Comparison of ENCODE assay signal across 8 mouse cellular contexts in genomic region chr4:43499407-43500333, GRCm38 (mm10). TPM values are rescaled to one million over a fixed set of nuclear protein-coding genes. Genes with fewer than 3 reads are reported as not detected.
DNase-seq lines count a peak whose midpoint lies in the region; ATAC-seq and TF ChIP-seq lines count a peak whose summit lies in the region.

TSS of gene Arhgef39 (minus strand) at chr4:43499695.

- H3K4me3 ChIP-seq in heart, embryonic 14.5 days (ENCODE audit: control insufficient read depth in 1 of 2, insufficient read depth in 1 of 2, low read depth in 1 of 2, low read length in 2 of 2) = peak within 1 kb of the TSS; percentile 57 to 72
- peak within 1 kb of the TSS; percentile 60 for H3K4me3 ChIP-seq in liver, postnatal 0 days (ENCODE audit: low read depth, low read length)
- peak within 1 kb of the TSS; percentile 52 for H3K4me3 ChIP-seq in neural tube, embryonic 13.5 days

- peak within 1 kb of the TSS; percentile 19 to 35; a peak in 2 of 4 replicates for H3K27ac ChIP-seq in heart, embryonic 14.5 days (replicated peaks in 1 of 2; ENCODE audit: control insufficient read depth in 1 of 2, insufficient read depth in 1 of 2, low read depth in 2 of 2, low read length in 2 of 2)
- H3K27ac ChIP-seq in liver, postnatal 0 days (ENCODE audit: low read depth) = peak within 1 kb of the TSS; percentile 52
- H3K27ac ChIP-seq in neural tube, embryonic 13.5 days (replicated peaks) = no peak within 1 kb of the TSS

- TF ChIP-seq EP300 in liver, postnatal 0 days (IDR thresholded peaks at IDR 0.05; ENCODE audit: low read depth) = no peak

- no peaks in the 10 kb centered on the region for H3K9me3 ChIP-seq in heart, embryonic 14.5 days (ENCODE audit: control insufficient read depth, low read length)
- H3K9me3 ChIP-seq in liver, postnatal 0 days (ENCODE audit: low read length) = no peaks in the 10 kb centered on the region
- no peaks in the 10 kb centered on the region for H3K9me3 ChIP-seq in neural tube, embryonic 13.5 days

- DNase-seq in brain, embryonic 14.5 days (ENCODE audit: low read depth) = peak; percentile 92
- DNase-seq in kidney, postnatal 10 days = peak; percentile 94
- DNase-seq in liver, postnatal 0 days = peak; percentile 93
- peak; percentile 91 for DNase-seq in testis, postnatal 10 days (ENCODE audit: low spot score)

- ATAC-seq in CD4-positive, CD25-positive, alpha-beta regulatory T cell, adult 4 months = peak; percentile 73
- ATAC-seq in erythroblast, adult 5-6 weeks (replicated peaks; ENCODE audit: low FRiP score, poor library complexity, severe bottlenecking) = peak; percentile 90
- ATAC-seq in heart, embryonic 14.5 days (ENCODE audit: insufficient number of reproducible peaks, insufficient read depth, low FRiP score, low read depth) = peak; percentile 78
- ATAC-seq in liver, postnatal 0 days = peak; percentile 91
- ATAC-seq in neural tube, embryonic 13.5 days (ENCODE audit: low read depth) = peak; percentile 85

- WGBS in heart, embryonic 14.5 days = 7% methylated on average over 50 of the region's 50 CpGs
- 7% methylated on average over 50 of the region's 50 CpGs for WGBS in liver, postnatal 0 days (ENCODE audit: insufficient replicate concordance)
- WGBS in neural tube, embryonic 13.5 days = 7% methylated on average over 50 of the region's 50 CpGs

- peaks cover 22 to 43% of the 10 kb centered on the region in 2 experiments for H3K4me1 ChIP-seq in heart, embryonic 14.5 days (ENCODE audit: control insufficient read depth in 2 of 2, insufficient read depth in 2 of 2, low read length in 2 of 2)
- peaks cover 8% of the 10 kb centered on the region for H3K4me1 ChIP-seq in liver, postnatal 0 days (ENCODE audit: insufficient read depth)
- H3K4me1 ChIP-seq in neural tube, embryonic 13.5 days (replicated peaks) = peaks cover 29% of the 10 kb centered on the region

- TF ChIP-seq POLR2A in brain, embryonic 14.5 days (IDR thresholded peaks at IDR 0.05; ENCODE audit: borderline replicate concordance, extremely low read depth, insufficient read depth, insufficient read length, poor library complexity, severe bottlenecking) = peak; percentile 41; the same call in 1 of the 2 replicates

- TF ChIP-seq CTCF in brain, embryonic 14.5 days (IDR thresholded peaks at IDR 0.05; ENCODE audit: borderline replicate concordance, extremely low read depth, insufficient read depth, insufficient read length) = no peak
- TF ChIP-seq CTCF in liver, postnatal 0 days (IDR thresholded peaks at IDR 0.05; ENCODE audit: low read depth) = no peak; the same call in 1 of the 2 replicates

- peak within 1 kb of the TSS; percentile 82 for H3K9ac ChIP-seq in heart, embryonic 14.5 days (ENCODE audit: low read length)
- H3K9ac ChIP-seq in liver, postnatal 0 days (replicated peaks) = peak within 1 kb of the TSS; percentile 69
- peak within 1 kb of the TSS; percentile 61 for H3K9ac ChIP-seq in neural tube, embryonic 13.5 days

- H3K4me2 ChIP-seq in heart, embryonic 14.5 days (ENCODE audit: low read length) = peak within 1 kb of the TSS; percentile 84
- peak within 1 kb of the TSS; percentile 67 for H3K4me2 ChIP-seq in liver, postnatal 0 days (ENCODE audit: low read depth, low read length)
- H3K4me2 ChIP-seq in neural tube, embryonic 13.5 days = peak within 1 kb of the TSS; percentile 84

- H3K27me3 ChIP-seq in heart, embryonic 14.5 days (ENCODE audit: control insufficient read depth, insufficient read depth, low read length) = no peaks in the 10 kb centered on the region
- H3K27me3 ChIP-seq in liver, postnatal 0 days (ENCODE audit: insufficient read depth, low read length) = no peaks in the 10 kb centered on the region
- H3K27me3 ChIP-seq in neural tube, embryonic 13.5 days = no peaks in the 10 kb centered on the region

- peaks cover 25% of the 10 kb centered on the region for H3K36me3 ChIP-seq in heart, embryonic 14.5 days (ENCODE audit: control insufficient read depth, insufficient read depth, low read length)
- H3K36me3 ChIP-seq in liver, postnatal 0 days (replicated peaks; ENCODE audit: insufficient read depth, low read length) = peaks cover 26% of the 10 kb centered on the region
- H3K36me3 ChIP-seq in neural tube, embryonic 13.5 days = peaks cover 8% of the 10 kb centered on the region; the same call in 1 of the 2 replicates

RNA-seq across cellular contexts. Expression of gene Arhgef39, which starts in this region (rescaled TPM):
- polyA plus RNA-seq in CD4-positive, CD25-positive, alpha-beta regulatory T cell, adult 4 months (2017; shearing (Covaris generic)) = 1 to 10 TPM; 4.9 to 8.3 TPM
- polyA plus RNA-seq in brain, embryonic 14.5 days (2012; rRNA removed) = 19.5 and 66.1 TPM in 2 replicates
- 22.4 and 40.9 TPM in 2 replicates for total RNA-seq in erythroblast, adult 5-6 weeks (2015; ENCODE audit: low replicate concordance)
- total RNA-seq in erythroblast, adult 5-6 weeks (2017; ENCODE audit: low replicate concordance) = 18.0 and 29.2 TPM in 2 replicates
- polyA plus RNA-seq in heart, embryonic 14.5 days (2014; fragmentation: Nextera tagmentation; extraction: Ambion mirVana) = 28.7 and 31.0 TPM in 2 replicates
- 14.2 and 15.2 TPM in 2 replicates for polyA plus RNA-seq in liver, postnatal 0 days (2015; fragmentation: Nextera tagmentation; extraction: Ambion mirVana)
- 10.0 and 10.4 TPM in 2 replicates for polyA plus RNA-seq in neural tube, embryonic 13.5 days (2015; fragmentation: Nextera tagmentation; extraction: Ambion mirVana)
